Mouse (Mus musculus): ENCODE data around the gene Sirt2. TPM values are rescaled to one million over a fixed set of nuclear protein-coding genes. Genes with fewer than 3 reads are reported as not detected.

The Sirt2 gene
- polyA plus RNA-seq, 1 experiment from 2014 or later, result 67.3 TPM

GRCm38 (mm10) chr7:28833723-28834347, 67.3 kb downstream of the Sirt2 start, which contains the start of gene Lgals4:
Lgals4 (plus strand) TSS chr7:28833854.
- no peaks in the 10 kb centered on the region for H3K9me3 ChIP-seq (ENCODE audit: low read length)
- H3K9ac ChIP-seq (replicated peaks; ENCODE audit: low read length), result no peak within 1 kb of the TSS
- no peak within 1 kb of the TSS for H3K4me3 ChIP-seq (ENCODE audit: low read length)
- H3K36me3 ChIP-seq (ENCODE audit: insufficient read depth, low read length), result peaks cover 18% of the 10 kb centered on the region
- H3K4me2 ChIP-seq (replicated peaks; ENCODE audit: low read depth, low read length), result no peak within 1 kb of the TSS
- no peaks in the 10 kb centered on the region for H3K27me3 ChIP-seq (ENCODE audit: insufficient read depth, low read length)
- ATAC-seq (ENCODE audit: low FRiP score, low TSS enrichment), result no peak
- H3K27ac ChIP-seq (ENCODE audit: low read length), result no peak within 1 kb of the TSS
- 88% methylated on average over 6 of the region's 6 CpGs for WGBS
- no peaks in the 10 kb centered on the region for H3K4me1 ChIP-seq (ENCODE audit: insufficient read depth, low read length)

DNA sequence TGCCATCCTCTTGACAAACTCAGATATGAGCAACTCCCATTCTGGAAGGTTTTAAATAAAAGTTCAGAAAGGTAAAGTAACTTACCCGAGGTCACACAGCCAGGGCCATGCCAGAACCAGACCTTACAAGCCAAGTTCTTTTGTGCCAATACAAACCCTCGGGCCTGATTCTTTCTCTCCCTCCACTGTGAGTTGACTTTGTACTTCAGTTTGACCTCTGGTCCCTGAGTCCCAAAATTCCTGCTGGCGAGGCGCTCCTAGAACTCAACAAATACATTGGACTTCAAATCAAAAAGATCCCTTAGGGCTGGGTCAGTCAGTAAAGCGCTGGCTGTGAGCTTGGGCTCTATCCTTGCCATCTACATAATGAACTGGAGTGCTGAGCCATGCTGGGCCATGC, 70.4 kb downstream of the Sirt2 start:
- no peak overlapping the region for H3K9ac ChIP-seq (replicated peaks; ENCODE audit: low read length)
- H3K27ac ChIP-seq (ENCODE audit: low read length), result no peak overlapping the region
- WGBS, result 80% methylated on average over 5 of the region's 5 CpGs

More for the DNA sequence above, 70.4 kb downstream of the Sirt2 start:
- Histone ChIP-seq H3K4me1 (ENCODE audit: insufficient read depth, low read length) (no peaks in the 10 kb centered on the region), H3K27me3 (ENCODE audit: insufficient read depth, low read length) (no peaks in the 10 kb centered on the region), H3K4me2 (replicated peaks; ENCODE audit: low read depth, low read length) (no peak overlapping the region), H3K4me3 (ENCODE audit: low read length) (no peak overlapping the region), H3K9me3 (ENCODE audit: low read length) (no peaks in the 10 kb centered on the region), H3K36me3 (ENCODE audit: insufficient read depth, low read length) (no peaks in the 10 kb centered on the region)
- no peak for ATAC-seq (ENCODE audit: low FRiP score, low TSS enrichment)

Other genes starting within 250 kb of the Sirt2 start
- gene Ifnl3, start 243.9 kb upstream of the Sirt2 start, polyA plus RNA-seq (2015; fragmentation: Nextera tagmentation; extraction: Ambion mirVana), result not detected in 2 replicates
- not detected in 2 replicates for gene Sycn, start 225.8 kb upstream of the Sirt2 start, polyA plus RNA-seq (2015; fragmentation: Nextera tagmentation; extraction: Ambion mirVana)
- gene Nccrp1, start 219.5 kb upstream of the Sirt2 start, polyA plus RNA-seq (2015; fragmentation: Nextera tagmentation; extraction: Ambion mirVana), result 0.18 TPM in 1 of 2 replicates, not detected in the other
- 16.7 and 20.7 TPM in 2 replicates for gene Samd4b, start 168.6 kb upstream of the Sirt2 start, polyA plus RNA-seq (2015; fragmentation: Nextera tagmentation; extraction: Ambion mirVana)
- gene Pak4, start 168.6 kb upstream of the Sirt2 start, polyA plus RNA-seq (2015; fragmentation: Nextera tagmentation; extraction: Ambion mirVana), result 78.4 and 79.6 TPM in 2 replicates
- gene Acp7, start 135.4 kb upstream of the Sirt2 start, polyA plus RNA-seq (2015; fragmentation: Nextera tagmentation; extraction: Ambion mirVana), result not detected in 2 replicates
- 7.0 and 7.2 TPM in 2 replicates for gene Fbxo27, start 73.9 kb upstream of the Sirt2 start, polyA plus RNA-seq (2015; fragmentation: Nextera tagmentation; extraction: Ambion mirVana)
- 9.4 and 9.9 TPM in 2 replicates for gene Fbxo17, start 49.9 kb upstream of the Sirt2 start, polyA plus RNA-seq (2015; fragmentation: Nextera tagmentation; extraction: Ambion mirVana)
- 141 and 143 TPM in 2 replicates for gene Mrps12, start 24.9 kb upstream of the Sirt2 start, polyA plus RNA-seq (2015; fragmentation: Nextera tagmentation; extraction: Ambion mirVana)
- 32.8 and 34.2 TPM in 2 replicates for gene Sars2, start 24.7 kb upstream of the Sirt2 start, polyA plus RNA-seq (2015; fragmentation: Nextera tagmentation; extraction: Ambion mirVana)
- gene Ccer2, start 10.6 kb upstream of the Sirt2 start, polyA plus RNA-seq (2015; fragmentation: Nextera tagmentation; extraction: Ambion mirVana), result not detected in 2 replicates
- gene Nfkbib, start 777 bp downstream of the Sirt2 start, polyA plus RNA-seq (2015; fragmentation: Nextera tagmentation; extraction: Ambion mirVana), result 48.5 and 53.2 TPM in 2 replicates
- gene Rinl, start 22.2 kb downstream of the Sirt2 start, polyA plus RNA-seq (2015; fragmentation: Nextera tagmentation; extraction: Ambion mirVana), result 7.0 and 7.7 TPM in 2 replicates
- gene Hnrnpl, start 41.8 kb downstream of the Sirt2 start, polyA plus RNA-seq (2015; fragmentation: Nextera tagmentation; extraction: Ambion mirVana), result 204 and 224 TPM in 2 replicates
- gene Ech1, start 58.5 kb downstream of the Sirt2 start, polyA plus RNA-seq (2015; fragmentation: Nextera tagmentation; extraction: Ambion mirVana), result 198 and 214 TPM in 2 replicates
- 10.8 and 12.8 TPM in 2 replicates for gene Lgals4, start 67.1 kb downstream of the Sirt2 start, polyA plus RNA-seq (2015; fragmentation: Nextera tagmentation; extraction: Ambion mirVana)
- 1.3 and 2.3 TPM in 2 replicates for gene Lgals7, start 97.1 kb downstream of the Sirt2 start, polyA plus RNA-seq (2015; fragmentation: Nextera tagmentation; extraction: Ambion mirVana)
- gene Capn12, start 114.7 kb downstream of the Sirt2 start, polyA plus RNA-seq (2015; fragmentation: Nextera tagmentation; extraction: Ambion mirVana), result 0.59 and 0.74 TPM in 2 replicates
- gene Actn4, start 195.6 kb downstream of the Sirt2 start, polyA plus RNA-seq (2015; fragmentation: Nextera tagmentation; extraction: Ambion mirVana), result 360 and 374 TPM in 2 replicates
- gene Eif3k, start 215.1 kb downstream of the Sirt2 start, polyA plus RNA-seq (2015; fragmentation: Nextera tagmentation; extraction: Ambion mirVana), result 406 and 407 TPM in 2 replicates
- gene Map4k1, start 215.3 kb downstream of the Sirt2 start, polyA plus RNA-seq (2015; fragmentation: Nextera tagmentation; extraction: Ambion mirVana), result 9.7 and 10.1 TPM in 2 replicates

Measured in kidney, embryonic 16.5 days (tissue).